Mouse (Mus musculus) cerebellum, postnatal 10 days (tissue): ENCODE measurements at regions not wholly inside any gene's neighbourhood (a gene's known extent, or its start where the extent isn't known, plus 50 kb on each side); places are given as distances from the start of the nearest gene placed in this dataset.
A peak's percentile ranks its signal among the peaks of the same experiment; 100 is the strongest.

Experiments
- DNase-seq, 2 experiments: peaks; one replicate each; pipeline ENCODE4 v3.0.0; 2021; ENCODE audit warnings: mixed read lengths in 2 of 2

- no peak for DNase-seq
These were observed 127.2 kb upstream of the Meis1 start for GRCm38 (mm10) chr11:19145991-19146390.

GRCm38 (mm10) chr11:19151026-19151425, 132.2 kb upstream of the Meis1 start:
- DNase-seq = no peak

GRCm38 (mm10) chr11:19153714-19154113, 134.9 kb upstream of the Meis1 start:
- DNase-seq = no peak

GRCm38 (mm10) chr11:19154813-19155616, 136.2 kb upstream of the Meis1 start:
- no peak for DNase-seq

- no peak for DNase-seq
These were observed 136.8 kb upstream of the Meis1 start for GRCm38 (mm10) chr11:19155617-19155983.

- DNase-seq = no peak
These were observed 141.4 kb upstream of the Meis1 start for GRCm38 (mm10) chr11:19160227-19160626.

GRCm38 (mm10) chr11:19160669-19161068, 141.9 kb upstream of the Meis1 start:
- no peak for DNase-seq

- no peak for DNase-seq
These were observed 152.2 kb upstream of the Meis1 start for GRCm38 (mm10) chr11:19170938-19171337.

- no peak for DNase-seq
These were observed 155.7 kb upstream of the Meis1 start for GRCm38 (mm10) chr11:19174305-19175017.

- no peak for DNase-seq
These were observed 160.5 kb upstream of the Meis1 start for GRCm38 (mm10) chr11:19179290-19179689.

- peak; percentile 7 to 9 for DNase-seq
These were observed 171.0 kb upstream of the Meis1 start for GRCm38 (mm10) chr11:19189778-19190177.

- DNase-seq = no peak
These were observed 175.7 kb upstream of the Meis1 start for GRCm38 (mm10) chr11:19194464-19194863.

- no peak for DNase-seq
These were observed 179.0 kb upstream of the Meis1 start for GRCm38 (mm10) chr11:19197790-19198189.

- no peak for DNase-seq
These were observed 184.1 kb upstream of the Meis1 start for GRCm38 (mm10) chr11:19202602-19203517.

- DNase-seq = no peak
These were observed 184.7 kb upstream of the Meis1 start for GRCm38 (mm10) chr11:19203518-19203900.

GRCm38 (mm10) chr11:19203968-19204367, 185.2 kb upstream of the Meis1 start:
- DNase-seq = peak; percentile 46 to 65

- peak; percentile 40 to 47 for DNase-seq
These were observed 185.7 kb upstream of the Meis1 start for GRCm38 (mm10) chr11:19204521-19204920.

- peak in 1 of 2 experiments; percentile 12 for DNase-seq
These were observed 186.4 kb upstream of the Meis1 start for GRCm38 (mm10) chr11:19205174-19205573.

- peak; percentile 67 to 76 for DNase-seq
These were observed 200.7 kb upstream of the Meis1 start for GRCm38 (mm10) chr11:19219476-19219875.

- DNase-seq = peak in 1 of 2 experiments; percentile 28
These were observed 202.7 kb upstream of the Meis1 start for GRCm38 (mm10) chr11:19221442-19221841.

- DNase-seq = no peak
These were observed 208.0 kb upstream of the Meis1 start for GRCm38 (mm10) chr11:19226756-19227155.

- DNase-seq = no peak
These were observed 208.9 kb upstream of the Meis1 start for GRCm38 (mm10) chr11:19227716-19228115.
